Mouse (Mus musculus) liver, embryonic 13.5 days (tissue): Measurements from ENCODE around the gene Plxdc1. TPM values are rescaled to one million over a fixed set of nuclear protein-coding genes. Genes with fewer than 3 reads are reported as not detected.

Experiments used
- ATAC-seq: fragments of 200-750 bp; cut with Nextera tagmentation; 2 replicates; pipeline ENCODE4 v1.8.0; 2017; ENCODE audit warnings: low read depth, mild to moderate bottlenecking, moderate number of reproducible peaks, moderate library complexity
- DNase-seq: peaks from one replicate; pipeline ENCODE4 v3.0.0; 2022
- H3K27ac ChIP-seq: fragments of 300-500 bp; sonication (generic); 2 replicates; pipeline ENCODE4 v1.5.1; 2015; ENCODE audit warnings: moderate library complexity, mild to moderate bottlenecking, inconsistent platforms
- H3K27me3 ChIP-seq: fragments of 300-500 bp; sonication (generic); 2 replicates; pipeline ENCODE4 v1.6.1; 2015; ENCODE audit warnings: mild to moderate bottlenecking, inconsistent platforms
- H3K36me3 ChIP-seq: fragments of 300-500 bp; sonication (generic); 2 replicates; pipeline ENCODE4 v1.6.1; 2015; ENCODE audit warnings: mild to moderate bottlenecking, inconsistent platforms
- H3K4me1 ChIP-seq: fragments of 300-500 bp; sonication (generic); replicated peaks from 2 replicates; pipeline ENCODE4 v1.6.1; 2015; ENCODE audit warnings: inconsistent platforms
- H3K4me2 ChIP-seq: fragments of 300-500 bp; sonication (generic); 2 replicates; pipeline ENCODE4 v1.6.1; 2015; ENCODE audit warnings: inconsistent platforms, mild to moderate bottlenecking, moderate library complexity
- H3K4me3 ChIP-seq: fragments of 300-500 bp; sonication (generic); replicated peaks from 2 replicates; pipeline ENCODE4 v1.5.1; 2015; ENCODE audit warnings: mild to moderate bottlenecking, inconsistent platforms
- H3K9ac ChIP-seq: fragments of 300-500 bp; sonication (generic); 2 replicates; pipeline ENCODE4 v1.6.1; 2015; ENCODE audit warnings: mild to moderate bottlenecking, inconsistent platforms
- H3K9me3 ChIP-seq: fragments of 300-500 bp; sonication (generic); replicated peaks from 2 replicates; pipeline ENCODE4 v1.6.1; 2016; ENCODE audit warnings: inconsistent platforms
- WGBS: fragments of 180-500 bp; shearing (Covaris S2); methylation state at CpG from one replicate; pipeline ENCODE4 v1.1.7; 2015; ENCODE audit not compliant: insufficient replicate concordance; 5-methylcytosine and 5-hydroxymethylcytosine counted together
- polyA plus RNA-seq: library from polyadenylated mRNA; unstranded; fragments of >200 nt; fragmentation: Nextera tagmentation; extraction: Ambion mirVana; gene quantifications from 2 replicates; pipeline ENCODE4 v1.2.1, GENCODE M21; 2015

The Plxdc1 gene
- polyA plus RNA-seq, 1 experiment from 2014 or later, result 0.58 TPM

- Histone ChIP-seq H3K4me1 (no peaks in the 10 kb centered on the region), H3K4me3 (no peak overlapping the region), H3K9me3 (no peaks in the 10 kb centered on the region), H3K4me2 (no peak overlapping the region), H3K36me3 (no peaks in the 10 kb centered on the region), H3K9ac (no peak overlapping the region), H3K27me3 (0 out of 2 replicates have a peak, but pooled peaks cover 4% of the 10 kb centered on the region), H3K27ac (no peak overlapping the region)
- DNase-seq (no peak), ATAC-seq (no peak)
- WGBS, result 53% methylated on average over 6 of the region's 6 CpGs
These were observed 84.4 kb downstream of the Plxdc1 start for GRCm38 (mm10) chr11:97901806-97902205.

GRCm38 (mm10) chr11:97899822-97900221, 86.4 kb downstream of the Plxdc1 start:
- ATAC-seq, result no peak; the same call in 1 of the 2 replicates

GRCm38 (mm10) chr11:97897568-97898185, 88.6 kb downstream of the Plxdc1 start:
- Histone ChIP-seq H3K27me3 (0 out of 2 replicates have a peak, but pooled peaks cover 4% of the 10 kb centered on the region), H3K9me3 (no peaks in the 10 kb centered on the region), H3K4me3 (no peak overlapping the region), H3K9ac (no peak overlapping the region), H3K27ac (no peak overlapping the region), H3K4me2 (no peak overlapping the region), H3K4me1 (no peaks in the 10 kb centered on the region), H3K36me3 (no peaks in the 10 kb centered on the region)
- DNase-seq (no peak), ATAC-seq (no peak)
- WGBS, result 63% methylated on average over 3 of the region's 3 CpGs

More at GRCm38 (mm10) chr11:97899822-97900221, 86.4 kb downstream of the Plxdc1 start:
- H3K27ac ChIP-seq, result no peak overlapping the region
- H3K4me2 ChIP-seq, result no peak overlapping the region
- no peak overlapping the region for H3K4me3 ChIP-seq
- H3K9me3 ChIP-seq, result no peaks in the 10 kb centered on the region
- no peaks in the 10 kb centered on the region for H3K4me1 ChIP-seq
- no peaks in the 10 kb centered on the region for H3K36me3 ChIP-seq
- DNase-seq, result peak; percentile 51
- 1% methylated on average over 2 of the region's 2 CpGs for WGBS
- H3K27me3 ChIP-seq, result 0 out of 2 replicates have a peak, but pooled peaks cover 4% of the 10 kb centered on the region
- no peak overlapping the region for H3K9ac ChIP-seq

GRCm38 (mm10) chr11:97896655-97897054, 89.6 kb downstream of the Plxdc1 start:
- DNase-seq, result no peak
- WGBS, result 59% methylated on average over 4 of the region's 4 CpGs
- ATAC-seq, result no peak
- no peak overlapping the region for H3K4me2 ChIP-seq
- no peak overlapping the region for H3K27ac ChIP-seq
- no peaks in the 10 kb centered on the region for H3K9me3 ChIP-seq
- no peak overlapping the region for H3K4me3 ChIP-seq
- H3K36me3 ChIP-seq, result no peaks in the 10 kb centered on the region
- H3K27me3 ChIP-seq, result 0 out of 2 replicates have a peak, but pooled peaks cover 4% of the 10 kb centered on the region
- H3K9ac ChIP-seq, result no peak overlapping the region
- H3K4me1 ChIP-seq, result no peaks in the 10 kb centered on the region

- no peak overlapping the region for H3K4me2 ChIP-seq
- no peak overlapping the region for H3K27ac ChIP-seq
- H3K4me3 ChIP-seq, result no peak overlapping the region
- no peaks in the 10 kb centered on the region for H3K27me3 ChIP-seq
- 67% methylated on average over 5 of the region's 5 CpGs for WGBS
- H3K9me3 ChIP-seq, result no peaks in the 10 kb centered on the region
- no peak overlapping the region for H3K9ac ChIP-seq
- DNase-seq, result no peak
- ATAC-seq, result no peak
- no peaks in the 10 kb centered on the region for H3K36me3 ChIP-seq
- H3K4me1 ChIP-seq, result no peaks in the 10 kb centered on the region
These were observed 94.4 kb downstream of the Plxdc1 start for GRCm38 (mm10) chr11:97891821-97892220.

- no peak for DNase-seq
- H3K36me3 ChIP-seq, result no peaks in the 10 kb centered on the region
- no peaks in the 10 kb centered on the region for H3K27me3 ChIP-seq
- peak overlapping the region; percentile 67 for H3K4me2 ChIP-seq
- H3K9ac ChIP-seq, result peak overlapping the region; percentile 65; the same call in 1 of the 2 replicates
- ATAC-seq, result no peak
- no peaks in the 10 kb centered on the region for H3K9me3 ChIP-seq
- no peak overlapping the region for H3K27ac ChIP-seq
- peak overlapping the region; percentile 67; the same call in 1 of the 2 replicates for H3K4me3 ChIP-seq
- peaks cover 14% of the 10 kb centered on the region for H3K4me1 ChIP-seq
- WGBS, result 77% methylated on average over 2 of the region's 2 CpGs
These were observed 100.8 kb downstream of the Plxdc1 start for GRCm38 (mm10) chr11:97885296-97885915.

GRCm38 (mm10) chr11:97884601-97885185, 101.6 kb downstream of the Plxdc1 start:
- no peaks in the 10 kb centered on the region for H3K36me3 ChIP-seq
- H3K4me2 ChIP-seq, result peak overlapping the region; percentile 67
- H3K4me1 ChIP-seq, result peaks cover 14% of the 10 kb centered on the region
- ATAC-seq (no peak), DNase-seq (no peak)
- peak overlapping the region; percentile 65; the same call in 1 of the 2 replicates for H3K9ac ChIP-seq
- peak overlapping the region; percentile 77 for H3K27ac ChIP-seq
- H3K4me3 ChIP-seq, result peak overlapping the region; percentile 67
- H3K9me3 ChIP-seq, result no peaks in the 10 kb centered on the region
- WGBS, result 29% methylated on average over 7 of the region's 7 CpGs
- no peaks in the 10 kb centered on the region for H3K27me3 ChIP-seq

- WGBS, result under 1% methylated on average over 37 of the region's 37 CpGs
- Histone ChIP-seq H3K4me1 (peaks cover 14% of the 10 kb centered on the region), H3K4me2 (peak within 1 kb of the TSS; percentile 67), H3K27ac (peak within 1 kb of the TSS; percentile 84), H3K4me3 (peak within 1 kb of the TSS; percentile 67), H3K27me3 (no peaks in the 10 kb centered on the region), H3K9me3 (no peaks in the 10 kb centered on the region), H3K36me3 (no peaks in the 10 kb centered on the region), H3K9ac (peak within 1 kb of the TSS; percentile 68)
- DNase-seq (peak; percentile 95), ATAC-seq (peak; percentile 93)
These were observed 102.2 kb downstream of the Plxdc1 start, which contains the start of gene Fbxo47 for GRCm38 (mm10) chr11:97883918-97884600. TSS of gene Fbxo47 (minus strand) at chr11:97884154.

- ATAC-seq (peak; percentile 73), DNase-seq (peak; percentile 77)
- H3K4me2 ChIP-seq, result peak overlapping the region; percentile 67
- 2% methylated on average over 26 of the region's 26 CpGs for WGBS
- H3K4me1 ChIP-seq, result peaks cover 14% of the 10 kb centered on the region
- peak overlapping the region; percentile 67 for H3K4me3 ChIP-seq
- H3K27ac ChIP-seq, result peak overlapping the region; percentile 84
- H3K27me3 ChIP-seq, result no peaks in the 10 kb centered on the region
- no peaks in the 10 kb centered on the region for H3K9me3 ChIP-seq
- peak overlapping the region; percentile 68 for H3K9ac ChIP-seq
- H3K36me3 ChIP-seq, result no peaks in the 10 kb centered on the region
These were observed 102.7 kb downstream of the Plxdc1 start for GRCm38 (mm10) chr11:97883542-97883917.

- no peak overlapping the region for H3K9ac ChIP-seq
These were observed 105.9 kb downstream of the Plxdc1 start for GRCm38 (mm10) chr11:97880362-97880761.

GRCm38 (mm10) chr11:97877341-97877740, 108.9 kb downstream of the Plxdc1 start:
- 67% methylated on average over 2 of the region's 2 CpGs for WGBS

More at GRCm38 (mm10) chr11:97880362-97880761, 105.9 kb downstream of the Plxdc1 start:
- Histone ChIP-seq H3K36me3 (no peaks in the 10 kb centered on the region), H3K27ac (no peak overlapping the region), H3K4me2 (no peak overlapping the region), H3K4me1 (peaks cover 13% of the 10 kb centered on the region), H3K9me3 (no peaks in the 10 kb centered on the region), H3K4me3 (no peak overlapping the region), H3K27me3 (no peaks in the 10 kb centered on the region)
- ATAC-seq, result no peak
- no peak for DNase-seq
- 70% methylated on average over 4 of the region's 4 CpGs for WGBS

More at GRCm38 (mm10) chr11:97877341-97877740, 108.9 kb downstream of the Plxdc1 start:
- H3K9ac ChIP-seq, result no peak overlapping the region
- no peaks in the 10 kb centered on the region for H3K9me3 ChIP-seq
- no peak for DNase-seq
- H3K4me3 ChIP-seq, result no peak overlapping the region
- ATAC-seq, result no peak
- H3K36me3 ChIP-seq, result no peaks in the 10 kb centered on the region
- no peaks in the 10 kb centered on the region for H3K4me1 ChIP-seq
- H3K27ac ChIP-seq, result no peak overlapping the region
- H3K27me3 ChIP-seq, result no peaks in the 10 kb centered on the region
- H3K4me2 ChIP-seq, result no peak overlapping the region
